Mouse (Mus musculus): Measurements from ENCODE around the gene Csrp3.

Csrp3 gene

GRCm38 (mm10) chr7:48812358-48812757 lies 35.5 kb downstream of the Csrp3 start:
- Histone ChIP-seq H3K4me1 (replicated peaks; ENCODE audit: low read depth, low read length) (no peaks in the 10 kb centered on the region), H3K9me3 (ENCODE audit: low read length) (no peaks in the 10 kb centered on the region), H3K36me3 (ENCODE audit: insufficient read depth, low read length) (peaks cover 81% of the 10 kb centered on the region), H3K4me3 (replicated peaks; ENCODE audit: low read length) (no peak overlapping the region), H3K27me3 (ENCODE audit: insufficient read depth, low read length) (no peaks in the 10 kb centered on the region)
- no peak for TF ChIP-seq NANOG (IDR thresholded peaks at IDR 0.05; ENCODE audit: borderline replicate concordance, low read length)
- no peak for TF ChIP-seq CTCF (conservative IDR thresholded peaks at IDR 0.05; ENCODE audit: low read length)
- TF ChIP-seq POU5F1 (IDR thresholded peaks at IDR 0.05; ENCODE audit: borderline replicate concordance, low read length) = no peak

- H3K36me3 ChIP-seq (ENCODE audit: insufficient read depth, low read length) = peaks cover 79% of the 10 kb centered on the region
- TF ChIP-seq CTCF (conservative IDR thresholded peaks at IDR 0.05; ENCODE audit: low read length) (no peak), POU5F1 (IDR thresholded peaks at IDR 0.05; ENCODE audit: borderline replicate concordance, low read length) (no peak), NANOG (IDR thresholded peaks at IDR 0.05; ENCODE audit: borderline replicate concordance, low read length) (no peak)
- no peak overlapping the region for H3K4me3 ChIP-seq (replicated peaks; ENCODE audit: low read length)
- H3K4me1 ChIP-seq (replicated peaks; ENCODE audit: low read depth, low read length) = no peaks in the 10 kb centered on the region
- no peaks in the 10 kb centered on the region for H3K9me3 ChIP-seq (ENCODE audit: low read length)
- no peaks in the 10 kb centered on the region for H3K27me3 ChIP-seq (ENCODE audit: insufficient read depth, low read length)
Measured at GRCm38 (mm10) chr7:48810652-48811051, 37.2 kb downstream of the Csrp3 start.

GRCm38 (mm10) chr7:48806587-48806986 lies 41.2 kb downstream of the Csrp3 start:
- no peaks in the 10 kb centered on the region for H3K9me3 ChIP-seq (ENCODE audit: low read length)
- TF ChIP-seq POU5F1 (IDR thresholded peaks at IDR 0.05; ENCODE audit: borderline replicate concordance, low read length) = no peak
- TF ChIP-seq CTCF (conservative IDR thresholded peaks at IDR 0.05; ENCODE audit: low read length) = peak; percentile 36
- no peaks in the 10 kb centered on the region for H3K27me3 ChIP-seq (ENCODE audit: insufficient read depth, low read length)
- H3K36me3 ChIP-seq (ENCODE audit: insufficient read depth, low read length) = peaks cover 83% of the 10 kb centered on the region
- H3K4me1 ChIP-seq (replicated peaks; ENCODE audit: low read depth, low read length) = no peaks in the 10 kb centered on the region
- no peak overlapping the region for H3K4me3 ChIP-seq (replicated peaks; ENCODE audit: low read length)

GRCm38 (mm10) chr7:48803381-48803780 lies 44.5 kb downstream of the Csrp3 start:
- H3K4me3 ChIP-seq (replicated peaks; ENCODE audit: low read length) = no peak overlapping the region
- no peaks in the 10 kb centered on the region for H3K9me3 ChIP-seq (ENCODE audit: low read length)
- no peaks in the 10 kb centered on the region for H3K27me3 ChIP-seq (ENCODE audit: insufficient read depth, low read length)
- H3K4me1 ChIP-seq (replicated peaks; ENCODE audit: low read depth, low read length) = no peaks in the 10 kb centered on the region
- peaks cover 77% of the 10 kb centered on the region for H3K36me3 ChIP-seq (ENCODE audit: insufficient read depth, low read length)
- TF ChIP-seq CTCF (conservative IDR thresholded peaks at IDR 0.05; ENCODE audit: low read length) (no peak), NANOG (IDR thresholded peaks at IDR 0.05; ENCODE audit: borderline replicate concordance, low read length) (no peak), POU5F1 (IDR thresholded peaks at IDR 0.05; ENCODE audit: borderline replicate concordance, low read length) (no peak)

GRCm38 (mm10) chr7:48795130-48795529 lies 52.7 kb downstream of the Csrp3 start:
- Histone ChIP-seq H3K27me3 (ENCODE audit: insufficient read depth, low read length) (no peaks in the 10 kb centered on the region), H3K36me3 (ENCODE audit: insufficient read depth, low read length) (peaks cover 51% of the 10 kb centered on the region), H3K4me1 (replicated peaks; ENCODE audit: low read depth, low read length) (peaks cover 23% of the 10 kb centered on the region), H3K4me3 (replicated peaks; ENCODE audit: low read length) (no peak overlapping the region), H3K9me3 (ENCODE audit: low read length) (no peaks in the 10 kb centered on the region)
- no peak for TF ChIP-seq POU5F1 (IDR thresholded peaks at IDR 0.05; ENCODE audit: borderline replicate concordance, low read length)
- no peak for TF ChIP-seq CTCF (conservative IDR thresholded peaks at IDR 0.05; ENCODE audit: low read length)
- TF ChIP-seq NANOG (IDR thresholded peaks at IDR 0.05; ENCODE audit: borderline replicate concordance, low read length) = no peak

GRCm38 (mm10) chr7:48791412-48791811 lies 56.4 kb downstream of the Csrp3 start:
- Histone ChIP-seq H3K4me3 (replicated peaks; ENCODE audit: low read length) (no peak overlapping the region), H3K36me3 (ENCODE audit: insufficient read depth, low read length) (peaks cover 33% of the 10 kb centered on the region), H3K27me3 (ENCODE audit: insufficient read depth, low read length) (no peaks in the 10 kb centered on the region), H3K4me1 (replicated peaks; ENCODE audit: low read depth, low read length) (peaks cover 35% of the 10 kb centered on the region), H3K9me3 (ENCODE audit: low read length) (no peaks in the 10 kb centered on the region)
- TF ChIP-seq CTCF (conservative IDR thresholded peaks at IDR 0.05; ENCODE audit: low read length) = no peak
- TF ChIP-seq NANOG (IDR thresholded peaks at IDR 0.05; ENCODE audit: borderline replicate concordance, low read length) = no peak
- TF ChIP-seq POU5F1 (IDR thresholded peaks at IDR 0.05; ENCODE audit: borderline replicate concordance, low read length) = no peak

GRCm38 (mm10) chr7:48790117-48790516 lies 57.7 kb downstream of the Csrp3 start:
- peak overlapping the region; percentile 91; the same call in 1 of the 2 replicates for H3K4me3 ChIP-seq (replicated peaks; ENCODE audit: low read length)
- peaks cover 35% of the 10 kb centered on the region for H3K4me1 ChIP-seq (replicated peaks; ENCODE audit: low read depth, low read length)
- H3K9me3 ChIP-seq (ENCODE audit: low read length) = no peaks in the 10 kb centered on the region
- peaks cover 20% of the 10 kb centered on the region for H3K36me3 ChIP-seq (ENCODE audit: insufficient read depth, low read length)
- H3K27me3 ChIP-seq (ENCODE audit: insufficient read depth, low read length) = no peaks in the 10 kb centered on the region
- no peak for TF ChIP-seq CTCF (conservative IDR thresholded peaks at IDR 0.05; ENCODE audit: low read length)
- TF ChIP-seq NANOG (IDR thresholded peaks at IDR 0.05; ENCODE audit: borderline replicate concordance, low read length) = no peak
- no peak for TF ChIP-seq POU5F1 (IDR thresholded peaks at IDR 0.05; ENCODE audit: borderline replicate concordance, low read length)

- Histone ChIP-seq H3K4me3 (replicated peaks; ENCODE audit: low read length) (peak within 1 kb of the TSS; percentile 91), H3K27me3 (ENCODE audit: insufficient read depth, low read length) (no peaks in the 10 kb centered on the region), H3K9me3 (ENCODE audit: low read length) (no peaks in the 10 kb centered on the region), H3K36me3 (ENCODE audit: insufficient read depth, low read length) (peaks cover 17% of the 10 kb centered on the region), H3K4me1 (replicated peaks; ENCODE audit: low read depth, low read length) (peaks cover 35% of the 10 kb centered on the region)
- TF ChIP-seq POU5F1 (IDR thresholded peaks at IDR 0.05; ENCODE audit: borderline replicate concordance, low read length) = no peak
- no peak for TF ChIP-seq NANOG (IDR thresholded peaks at IDR 0.05; ENCODE audit: borderline replicate concordance, low read length)
Measured at GRCm38 (mm10) chr7:48788851-48789572, 58.8 kb downstream of the Csrp3 start, which contains the start of gene Zdhhc13. Gene Zdhhc13 (plus strand): TSS chr7:48789003.

GRCm38 (mm10) chr7:48788348-48788747 lies 59.5 kb downstream of the Csrp3 start:
- no peaks in the 10 kb centered on the region for H3K27me3 ChIP-seq (ENCODE audit: insufficient read depth, low read length)
- H3K4me3 ChIP-seq (replicated peaks; ENCODE audit: low read length) = no peak overlapping the region
- H3K9me3 ChIP-seq (ENCODE audit: low read length) = no peaks in the 10 kb centered on the region
- H3K4me1 ChIP-seq (replicated peaks; ENCODE audit: low read depth, low read length) = peaks cover 32% of the 10 kb centered on the region
- TF ChIP-seq NANOG (IDR thresholded peaks at IDR 0.05; ENCODE audit: borderline replicate concordance, low read length) (no peak), POU5F1 (IDR thresholded peaks at IDR 0.05; ENCODE audit: borderline replicate concordance, low read length) (no peak)
- H3K36me3 ChIP-seq (ENCODE audit: insufficient read depth, low read length) = peaks cover 13% of the 10 kb centered on the region
